Mouse (Mus musculus): ENCODE data around the gene Adra2c. TPM values are rescaled to one million over a fixed set of nuclear protein-coding genes. Genes with fewer than 3 reads are reported as not detected.

The Adra2c gene
- polyA plus RNA-seq, 2 experiments: not detected

- 3% methylated on average over 1 of the region's 1 CpGs for WGBS (ENCODE audit: insufficient replicate concordance)
- H3K9ac ChIP-seq (replicated peaks): no peak overlapping the region
- H3K27ac ChIP-seq: no peak overlapping the region
- H3K4me1 ChIP-seq (replicated peaks; ENCODE audit: control insufficient read depth in 2 of 2, insufficient read depth in 2 of 2, low read length in 1 of 2): no peaks in the 10 kb centered on the region
- no peaks in the 10 kb centered on the region for H3K27me3 ChIP-seq (ENCODE audit: control insufficient read depth, insufficient read depth, low read length)
- H3K36me3 ChIP-seq (replicated peaks; ENCODE audit: control insufficient read depth, insufficient read depth, low read depth): no peaks in the 10 kb centered on the region
- H3K4me2 ChIP-seq (ENCODE audit: low read depth): no peak overlapping the region
- no peaks in the 10 kb centered on the region for H3K9me3 ChIP-seq (ENCODE audit: control insufficient read depth, low read length)
- TF ChIP-seq EP300 (IDR thresholded peaks at IDR 0.05; ENCODE audit: low read depth) (no peak), CTCF (IDR thresholded peaks at IDR 0.05; ENCODE audit: low read depth) (peak; percentile 44)
- no peak overlapping the region for H3K4me3 ChIP-seq (ENCODE audit: insufficient read depth in 1 of 2, low read depth in 2 of 2, low read length in 2 of 2)
- DNase-seq (ENCODE audit: low read depth in 3 of 3, low spot score in 3 of 3): no peak
- no peak for ATAC-seq (ENCODE audit: insufficient read depth)
These were observed 33.9 kb upstream of the Adra2c start for GRCm38 (mm10) chr5:35244204-35244603.

GRCm38 (mm10) chr5:35245555-35246273 is 32.4 kb upstream of the Adra2c start:
- no peak for DNase-seq (ENCODE audit: low read depth in 3 of 3, low spot score in 3 of 3)
- Histone ChIP-seq H3K9ac (replicated peaks) (no peak overlapping the region), H3K27me3 (ENCODE audit: control insufficient read depth, insufficient read depth, low read length) (no peaks in the 10 kb centered on the region), H3K36me3 (replicated peaks; ENCODE audit: control insufficient read depth, insufficient read depth, low read depth) (no peaks in the 10 kb centered on the region), H3K4me1 (replicated peaks; ENCODE audit: control insufficient read depth in 2 of 2, insufficient read depth in 2 of 2, low read length in 1 of 2) (no peaks in the 10 kb centered on the region), H3K9me3 (ENCODE audit: control insufficient read depth, low read length) (no peaks in the 10 kb centered on the region), H3K4me3 (ENCODE audit: insufficient read depth in 1 of 2, low read depth in 2 of 2, low read length in 2 of 2) (no peak overlapping the region), H3K4me2 (ENCODE audit: low read depth) (no peak overlapping the region), H3K27ac (no peak overlapping the region)
- ATAC-seq (ENCODE audit: insufficient read depth): no peak
- TF ChIP-seq CTCF (IDR thresholded peaks at IDR 0.05; ENCODE audit: low read depth) (no peak), EP300 (IDR thresholded peaks at IDR 0.05; ENCODE audit: low read depth) (no peak)
- 49% methylated on average over 11 of the region's 11 CpGs for WGBS (ENCODE audit: insufficient replicate concordance)

DNA sequence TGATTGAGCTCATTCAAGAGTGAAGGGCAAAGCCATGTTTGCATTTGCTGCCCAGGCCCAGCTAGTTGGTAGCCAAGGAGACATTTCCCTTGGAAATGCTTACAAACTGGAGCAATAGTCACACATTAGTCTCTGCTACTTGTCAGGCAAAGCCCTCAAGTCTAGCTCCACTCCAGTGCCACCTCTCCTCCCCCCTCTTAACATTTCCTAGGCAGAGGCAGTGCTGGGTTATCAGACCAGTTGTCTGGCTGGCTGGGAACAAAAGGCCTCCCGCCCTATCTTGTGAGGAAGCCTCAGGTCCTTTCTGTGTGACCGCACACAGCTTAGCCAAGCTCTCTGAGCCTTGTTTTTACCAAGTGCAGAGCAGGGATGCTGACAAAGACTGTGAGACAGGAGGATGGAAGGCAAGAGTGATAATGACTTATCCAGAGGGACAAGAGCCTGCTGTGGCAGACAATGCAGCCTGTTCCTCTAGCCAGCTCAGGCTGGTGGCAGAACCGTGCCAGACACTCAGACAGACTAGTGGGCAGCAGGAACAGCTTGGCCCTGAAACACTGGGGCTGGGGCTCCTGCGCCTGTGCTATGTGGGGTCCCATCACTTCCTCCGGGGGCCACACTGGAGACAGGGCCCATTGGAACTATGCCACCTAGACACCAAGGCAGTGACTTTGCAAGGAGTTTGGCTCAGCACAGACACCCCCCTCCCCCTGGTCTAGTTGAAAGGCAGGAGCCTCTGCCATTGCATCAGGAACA is 23.0 kb upstream of the Adra2c start:
- no peak for TF ChIP-seq EP300 (IDR thresholded peaks at IDR 0.05; ENCODE audit: low read depth)
- no peaks in the 10 kb centered on the region for H3K9me3 ChIP-seq (ENCODE audit: control insufficient read depth, low read length)
- no peak overlapping the region for H3K4me3 ChIP-seq (ENCODE audit: insufficient read depth in 1 of 2, low read depth in 2 of 2, low read length in 2 of 2)
- DNase-seq (ENCODE audit: low read depth in 3 of 3, low spot score in 3 of 3): no peak
- H3K27me3 ChIP-seq (ENCODE audit: control insufficient read depth, insufficient read depth, low read length): no peaks in the 10 kb centered on the region
- no peaks in the 10 kb centered on the region for H3K36me3 ChIP-seq (replicated peaks; ENCODE audit: control insufficient read depth, insufficient read depth, low read depth)
- H3K4me2 ChIP-seq (ENCODE audit: low read depth): no peak overlapping the region
- H3K27ac ChIP-seq: no peak overlapping the region
- H3K9ac ChIP-seq (replicated peaks): no peak overlapping the region
- 31% methylated on average over 5 of the region's 5 CpGs for WGBS (ENCODE audit: insufficient replicate concordance)
- no peaks in the 10 kb centered on the region for H3K4me1 ChIP-seq (replicated peaks; ENCODE audit: control insufficient read depth in 2 of 2, insufficient read depth in 2 of 2, low read length in 1 of 2)
- no peak for ATAC-seq (ENCODE audit: insufficient read depth)

- Histone ChIP-seq H3K4me2 (ENCODE audit: low read depth) (no peak overlapping the region), H3K9ac (replicated peaks) (no peak overlapping the region), H3K4me3 (ENCODE audit: insufficient read depth in 1 of 2, low read depth in 2 of 2, low read length in 2 of 2) (no peak overlapping the region), H3K4me1 (replicated peaks; ENCODE audit: control insufficient read depth in 2 of 2, insufficient read depth in 2 of 2, low read length in 1 of 2) (no peaks in the 10 kb centered on the region), H3K27me3 (ENCODE audit: control insufficient read depth, insufficient read depth, low read length) (no peaks in the 10 kb centered on the region), H3K9me3 (ENCODE audit: control insufficient read depth, low read length) (no peaks in the 10 kb centered on the region), H3K27ac (no peak overlapping the region), H3K36me3 (replicated peaks; ENCODE audit: control insufficient read depth, insufficient read depth, low read depth) (no peaks in the 10 kb centered on the region)
- TF ChIP-seq CTCF (IDR thresholded peaks at IDR 0.05; ENCODE audit: low read depth) (no peak), EP300 (IDR thresholded peaks at IDR 0.05; ENCODE audit: low read depth) (no peak)
- DNase-seq (ENCODE audit: low read depth in 3 of 3, low spot score in 3 of 3) (no peak), ATAC-seq (ENCODE audit: insufficient read depth) (no peak)
- 6% methylated on average over 4 of the region's 4 CpGs for WGBS (ENCODE audit: insufficient replicate concordance)
These were observed 14.4 kb upstream of the Adra2c start for GRCm38 (mm10) chr5:35263716-35264115.

- ATAC-seq (ENCODE audit: insufficient read depth) (no peak), DNase-seq (ENCODE audit: low read depth in 3 of 3, low spot score in 3 of 3) (no peak)
- Histone ChIP-seq H3K4me1 (replicated peaks; ENCODE audit: control insufficient read depth in 2 of 2, insufficient read depth in 2 of 2, low read length in 1 of 2) (no peaks in the 10 kb centered on the region), H3K27ac (no peak overlapping the region), H3K4me2 (ENCODE audit: low read depth) (no peak overlapping the region), H3K9me3 (ENCODE audit: control insufficient read depth, low read length) (no peaks in the 10 kb centered on the region), H3K36me3 (replicated peaks; ENCODE audit: control insufficient read depth, insufficient read depth, low read depth) (no peaks in the 10 kb centered on the region), H3K4me3 (ENCODE audit: insufficient read depth in 1 of 2, low read depth in 2 of 2, low read length in 2 of 2) (no peak overlapping the region), H3K27me3 (ENCODE audit: control insufficient read depth, insufficient read depth, low read length) (no peaks in the 10 kb centered on the region), H3K9ac (replicated peaks) (no peak overlapping the region)
- WGBS (ENCODE audit: insufficient replicate concordance): 58% methylated on average over 7 of the region's 7 CpGs
- TF ChIP-seq EP300 (IDR thresholded peaks at IDR 0.05; ENCODE audit: low read depth) (no peak), CTCF (IDR thresholded peaks at IDR 0.05; ENCODE audit: low read depth) (no peak)
These were observed 10.6 kb upstream of the Adra2c start for GRCm38 (mm10) chr5:35267486-35267885.

Measured in liver, embryonic 14.5 days (tissue).